Mouse (Mus musculus) lung, embryonic 14.5 days (tissue): Measurements from ENCODE around the gene Fam162b. TPM values are rescaled to one million over a fixed set of nuclear protein-coding genes. Genes with fewer than 3 reads are reported as not detected.
A peak's percentile ranks its signal among the peaks of the same experiment; 100 is the strongest.

Experiments
- ATAC-seq: fragments of 200-750 bp; cut with Nextera tagmentation; 2 replicates; pipeline ENCODE4 v1.8.0; 2017; ENCODE audit warnings: mild to moderate bottlenecking, moderate TSS enrichment, moderate library complexity; ENCODE audit not compliant: insufficient read depth
- DNase-seq: peaks from one replicate; pipeline ENCODE4 v3.0.0-alpha.2; 2015
- H3K27ac ChIP-seq: fragments of 300-500 bp; sonication (generic); 2 replicates; pipeline ENCODE4 v1.5.1; 2014; ENCODE audit warnings: low read depth, mild to moderate bottlenecking, moderate library complexity
- H3K27me3 ChIP-seq: fragments of 300-500 bp; sonication (generic); 2 replicates; pipeline ENCODE4 v1.6.1; 2014; ENCODE audit warnings: low read length, control low read depth; ENCODE audit not compliant: insufficient read depth
- H3K36me3 ChIP-seq: fragments of 300-500 bp; sonication (generic); 2 replicates; pipeline ENCODE4 v1.6.1; 2014; ENCODE audit warnings: control low read depth; ENCODE audit not compliant: insufficient read depth
- H3K4me1 ChIP-seq: fragments of 300-500 bp; sonication (generic); 2 replicates; pipeline ENCODE4 v1.6.1; 2014; ENCODE audit warnings: antibody characterized with exemption, control low read depth; ENCODE audit not compliant: insufficient read depth
- H3K4me2 ChIP-seq: fragments of 300-500 bp; sonication (generic); 2 replicates; pipeline ENCODE4 v1.6.1; 2014; ENCODE audit warnings: mild to moderate bottlenecking
- H3K4me3 ChIP-seq: fragments of 300-500 bp; sonication (generic); 2 replicates; pipeline ENCODE4 v1.5.1; 2014; ENCODE audit warnings: low read depth, low read length
- H3K9ac ChIP-seq: fragments of 300-500 bp; sonication (generic); 2 replicates; pipeline ENCODE4 v1.6.1; 2014
- H3K9me3 ChIP-seq: fragments of 300-500 bp; sonication (generic); 2 replicates; pipeline ENCODE4 v1.6.1; 2016; ENCODE audit warnings: low read depth, low read length, control low read depth
- CTCF ChIP-seq: IDR thresholded peaks from 2 replicates; pipeline ENCODE4 v1.5.1; 2016; ENCODE audit warnings: antibody characterized with exemption, low read depth
- WGBS: fragments of 180-500 bp; shearing (Covaris S2); extraction: QIAGEN DNeasy Blood & Tissue Kit; methylation state at CpG from one replicate; pipeline ENCODE4 v1.1.7; 2014; 5-methylcytosine and 5-hydroxymethylcytosine counted together
- polyA plus RNA-seq: library from polyadenylated mRNA; unstranded; fragments of >200 nt; fragmentation: Nextera tagmentation; extraction: Ambion mirVana; gene quantifications from 2 replicates; pipeline ENCODE4 v1.2.1, GENCODE M21; 2014

Fam162b gene
- polyA plus RNA-seq, 1 experiment from 2014 or later = 61.7 TPM

DNA sequence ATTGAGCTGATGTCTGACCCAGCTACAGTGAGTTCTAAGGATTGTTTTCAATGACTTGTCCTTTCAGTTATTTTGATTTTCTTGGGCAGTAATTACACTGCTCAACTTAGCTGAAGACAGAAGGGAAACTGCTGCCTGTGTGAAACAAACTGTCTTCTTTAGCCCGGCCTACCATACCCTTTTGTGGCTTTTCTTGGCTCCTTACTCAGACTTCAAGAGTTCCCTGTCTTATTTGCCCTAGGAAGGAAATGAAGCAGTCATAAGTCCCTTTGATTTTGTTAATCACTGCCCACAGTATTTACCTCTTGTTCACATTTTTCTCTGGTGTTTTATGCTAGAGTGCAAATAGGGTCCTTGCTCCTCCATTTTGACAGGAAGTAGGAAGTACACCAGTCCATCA lies 5.9 kb downstream of the Fam162b start:
- 44% methylated on average over 1 of the region's 1 CpGs for WGBS
- no peaks in the 10 kb centered on the region for H3K36me3 ChIP-seq
- no peak overlapping the region for H3K27ac ChIP-seq
- H3K9ac ChIP-seq = no peak overlapping the region
- no peak overlapping the region for H3K4me3 ChIP-seq
- TF ChIP-seq CTCF = no peak
- DNase-seq = no peak
- no peak for ATAC-seq
- H3K4me2 ChIP-seq = no peak overlapping the region
- no peaks in the 10 kb centered on the region for H3K9me3 ChIP-seq
- H3K4me1 ChIP-seq = no peaks in the 10 kb centered on the region
- no peaks in the 10 kb centered on the region for H3K27me3 ChIP-seq

DNA sequence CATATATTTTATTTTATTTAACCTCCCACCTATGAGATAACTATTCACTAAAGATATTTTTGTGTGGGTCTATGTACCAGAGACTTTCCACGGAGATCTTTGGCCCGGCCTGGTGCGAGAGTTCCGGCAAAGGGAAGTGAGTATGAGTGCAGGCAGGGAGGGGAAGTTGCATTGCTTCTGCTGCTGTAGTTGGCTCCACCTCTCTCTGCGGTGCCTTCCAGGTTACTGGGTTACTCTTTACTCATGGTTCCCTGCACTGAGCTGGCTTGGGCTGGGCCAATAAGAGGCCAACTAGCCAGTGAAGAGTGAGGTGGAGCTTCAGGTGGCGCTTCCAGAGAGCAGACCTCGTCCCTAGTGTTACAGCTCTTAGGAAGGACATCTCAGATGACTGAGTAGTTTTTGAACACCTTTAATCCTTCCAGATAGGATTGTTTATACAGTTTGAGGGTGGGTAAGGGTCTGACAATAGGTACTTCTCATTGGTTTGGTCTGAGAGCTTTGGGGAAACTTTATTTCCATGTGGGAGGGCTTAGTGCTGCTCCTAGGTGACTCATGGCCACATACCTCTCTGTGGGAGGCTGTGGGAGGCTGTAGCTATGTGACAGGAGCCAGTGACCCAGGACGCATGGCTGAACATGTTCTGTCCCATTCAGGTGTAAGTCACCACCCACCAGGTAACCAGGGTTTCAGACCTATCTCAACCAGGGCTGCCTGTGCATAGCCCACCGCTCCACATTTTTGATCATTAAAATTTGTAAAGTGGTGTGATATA lies 18.9 kb downstream of the Fam162b start:
- no peaks in the 10 kb centered on the region for H3K36me3 ChIP-seq
- H3K4me2 ChIP-seq = no peak overlapping the region
- no peak overlapping the region for H3K27ac ChIP-seq
- no peak overlapping the region for H3K4me3 ChIP-seq
- no peak for ATAC-seq
- 53% methylated on average over 9 of the region's 9 CpGs for WGBS
- TF ChIP-seq CTCF = no peak
- H3K9me3 ChIP-seq = no peaks in the 10 kb centered on the region
- no peaks in the 10 kb centered on the region for H3K4me1 ChIP-seq
- H3K27me3 ChIP-seq = no peaks in the 10 kb centered on the region
- H3K9ac ChIP-seq = no peak overlapping the region
- no peak for DNase-seq

DNA sequence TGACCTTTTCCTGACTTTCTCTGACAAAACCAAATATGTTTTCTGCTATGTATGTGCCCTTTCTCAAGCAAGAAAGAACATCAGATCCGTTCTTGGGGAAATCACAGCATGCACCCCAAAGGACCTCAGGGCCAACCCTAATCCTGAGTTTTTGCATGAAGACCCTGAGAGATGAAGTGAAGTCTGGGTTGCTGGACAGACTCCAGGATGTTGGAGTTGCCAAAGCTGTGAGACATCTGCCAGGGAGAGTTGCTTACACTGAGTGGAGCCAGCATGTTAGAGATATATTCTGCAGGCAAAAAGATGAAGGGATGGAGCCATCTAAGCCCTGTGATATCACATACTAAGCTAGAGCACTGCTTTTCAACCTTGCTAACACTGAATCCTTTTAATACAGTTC lies 34.3 kb downstream of the Fam162b start:
- Histone ChIP-seq H3K9ac (no peak overlapping the region), H3K4me2 (no peak overlapping the region), H3K4me3 (no peak overlapping the region), H3K9me3 (no peaks in the 10 kb centered on the region), H3K27ac (no peak overlapping the region), H3K36me3 (no peaks in the 10 kb centered on the region), H3K27me3 (no peaks in the 10 kb centered on the region), H3K4me1 (no peaks in the 10 kb centered on the region)
- no peak for TF ChIP-seq CTCF
- ATAC-seq = no peak
- WGBS = 53% methylated on average over 1 of the region's 1 CpGs
- peak; percentile 66 for DNase-seq

DNA sequence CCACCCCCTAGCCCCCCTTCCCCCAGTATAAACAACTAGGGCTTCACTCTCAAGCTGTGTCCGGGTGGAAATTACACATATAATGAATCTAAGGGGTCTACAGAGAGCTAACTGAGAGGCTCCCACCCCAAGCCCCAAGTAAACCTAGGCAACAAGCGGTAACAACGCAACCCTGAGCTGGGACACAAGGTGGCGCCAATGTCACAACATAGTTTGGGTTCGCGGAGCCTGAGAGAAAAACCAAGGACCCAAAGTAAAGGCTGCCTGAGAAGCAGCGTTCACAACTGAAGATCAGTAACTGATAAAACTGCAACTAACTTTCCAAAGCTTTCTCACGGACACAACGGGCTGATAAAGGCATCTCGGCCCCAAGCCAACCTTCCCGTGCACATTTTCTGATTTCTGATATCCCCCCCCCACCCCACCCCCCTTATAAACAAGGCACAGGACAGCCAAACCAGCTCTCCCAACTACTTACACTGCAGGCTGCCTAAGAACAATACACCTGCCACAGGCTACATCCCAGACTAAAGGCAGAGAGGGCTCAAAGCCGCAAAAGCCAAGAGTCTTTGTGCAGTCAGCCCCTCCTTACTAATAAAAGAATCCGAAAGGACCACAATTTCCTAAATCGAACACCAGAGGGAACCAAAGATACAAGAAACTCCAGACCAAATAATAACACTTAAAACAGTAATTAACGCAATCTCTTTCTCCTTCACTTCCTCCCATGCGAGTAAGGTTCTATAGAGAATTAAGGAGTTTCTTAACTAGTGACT lies 36.8 kb downstream of the Fam162b start:
- Histone ChIP-seq H3K4me2 (peak overlapping the region; percentile 81), H3K36me3 (no peaks in the 10 kb centered on the region), H3K27me3 (no peaks in the 10 kb centered on the region), H3K4me1 (no peaks in the 10 kb centered on the region), H3K9me3 (no peaks in the 10 kb centered on the region), H3K27ac (no peak overlapping the region), H3K9ac (peak overlapping the region; percentile 60), H3K4me3 (peak overlapping the region; percentile 40)
- under 1% methylated on average over 16 of the region's 16 CpGs for WGBS
- ATAC-seq (peak; percentile 91), DNase-seq (peak; percentile 97)
- TF ChIP-seq CTCF = peak; percentile 86

Other genes with a start within 250 kb of the Fam162b start
- gene Gm49339, start 109.9 kb downstream of the Fam162b start, polyA plus RNA-seq = 0.99 and 2.4 TPM in 2 replicates
- 0.71 and 0.84 TPM in 2 replicates for gene Lilr4b, start 109.9 kb downstream of the Fam162b start, polyA plus RNA-seq
- gene Lilrb4a, start 99.6 kb downstream of the Fam162b start, polyA plus RNA-seq = 5.1 and 5.7 TPM in 2 replicates
- 1.9 and 2.0 TPM in 2 replicates for gene Gprc6a, start 40.9 kb upstream of the Fam162b start, polyA plus RNA-seq
- 0.13 TPM in 1 of 2 replicates, not detected in the other for gene Rfx6, start 87.2 kb upstream of the Fam162b start, polyA plus RNA-seq